Mouse (Mus musculus) CH12.LX (cell line): ENCODE measurements around the gene H2-Q4.
"Not testable (repeated sequence)": the region's sequence is repeated elsewhere in the genome, so short reads cannot be mapped to it uniquely, and the experiment has no call there.

Source experiments
- NELFE ChIP-seq: IDR thresholded peaks from 2 replicates; pipeline ENCODE4 v1.6.1; 2011; ENCODE audit warnings: low read depth, low read length, improper control_type of control experiment
- POLR2A ChIP-seq: IDR thresholded peaks from 2 replicates; pipeline ENCODE4 v1.6.1; 2011; ENCODE audit warnings: low read depth, mild to moderate bottlenecking, improper control_type of control experiment, low read length
- ZKSCAN1 ChIP-seq: IDR thresholded peaks from 2 replicates; pipeline ENCODE4 v1.6.1; 2012; ENCODE audit warnings: low read depth, inconsistent platforms, low read length, improper control_type of control experiment, borderline replicate concordance
- ZMIZ1 ChIP-seq: IDR thresholded peaks from 2 replicates; pipeline ENCODE4 v1.6.1; 2012; ENCODE audit warnings: low read depth, mild to moderate bottlenecking, inconsistent platforms, low read length, improper control_type of control experiment

GRCm38 (mm10) chr17:35421331-35421730, 41.9 kb downstream of the H2-Q4 start:
- not testable (repeated sequence) for TF ChIP-seq NELFE, ZKSCAN1, POLR2A, ZMIZ1
